Mouse (Mus musculus) fibroblast of lung, adult 2 months (primary cell): Measurements from ENCODE around the gene Cxcl14.

Experiments
- DNase-seq: peaks from one replicate; pipeline ENCODE4 v3.0.0-alpha.2; 2011; ENCODE audit warnings: low read depth

Cxcl14 gene

GRCm38 (mm10) chr13:56289261-56289660, 7.1 kb downstream of the Cxcl14 start:
- no peak for DNase-seq

- no peak for DNase-seq
Observed at GRCm38 (mm10) chr13:56288601-56289000, 7.8 kb downstream of the Cxcl14 start.

GRCm38 (mm10) chr13:56287091-56287490, 9.3 kb downstream of the Cxcl14 start:
- DNase-seq = no peak

- no peak for DNase-seq
Observed at GRCm38 (mm10) chr13:56283321-56283720, 13.0 kb downstream of the Cxcl14 start.

- no peak for DNase-seq
Observed at GRCm38 (mm10) chr13:56280356-56280755, 16.0 kb downstream of the Cxcl14 start.

GRCm38 (mm10) chr13:56279439-56279838, 16.9 kb downstream of the Cxcl14 start:
- peak; percentile 27 for DNase-seq

GRCm38 (mm10) chr13:56275171-56275570, 21.2 kb downstream of the Cxcl14 start:
- DNase-seq = no peak

- no peak for DNase-seq
Observed at GRCm38 (mm10) chr13:56270124-56270523, 26.2 kb downstream of the Cxcl14 start.

- no peak for DNase-seq
Observed at GRCm38 (mm10) chr13:56267396-56267795, 29.0 kb downstream of the Cxcl14 start.

- no peak for DNase-seq
Observed at GRCm38 (mm10) chr13:56266435-56266834, 29.9 kb downstream of the Cxcl14 start.

- DNase-seq = no peak
Observed at GRCm38 (mm10) chr13:56265661-56266060, 30.7 kb downstream of the Cxcl14 start.

- no peak for DNase-seq
Observed at GRCm38 (mm10) chr13:56262269-56262668, 34.1 kb downstream of the Cxcl14 start.

GRCm38 (mm10) chr13:56260344-56260780, 36.0 kb downstream of the Cxcl14 start:
- no peak for DNase-seq

- DNase-seq = no peak
Observed at GRCm38 (mm10) chr13:56259926-56260250, 36.5 kb downstream of the Cxcl14 start.

GRCm38 (mm10) chr13:56259021-56259925, 37.1 kb downstream of the Cxcl14 start:
- DNase-seq = no peak

- DNase-seq = no peak
Observed at GRCm38 (mm10) chr13:56258196-56259020, 37.9 kb downstream of the Cxcl14 start.

- no peak for DNase-seq
Observed at GRCm38 (mm10) chr13:56257469-56258153, 38.7 kb downstream of the Cxcl14 start.

- DNase-seq = no peak
Observed at GRCm38 (mm10) chr13:56256716-56257299, 39.5 kb downstream of the Cxcl14 start.

GRCm38 (mm10) chr13:56253379-56253778, 43.0 kb downstream of the Cxcl14 start:
- no peak for DNase-seq

GRCm38 (mm10) chr13:56252783-56253182, 43.6 kb downstream of the Cxcl14 start:
- no peak for DNase-seq

GRCm38 (mm10) chr13:56251924-56252619, 44.3 kb downstream of the Cxcl14 start, which contains the start of gene Neurog1:
Neurog1 (minus strand) TSS chr13:56252163.
- DNase-seq = no peak
